ENCODE assay signal across 23 mouse cellular contexts in the genomic region with DNA sequence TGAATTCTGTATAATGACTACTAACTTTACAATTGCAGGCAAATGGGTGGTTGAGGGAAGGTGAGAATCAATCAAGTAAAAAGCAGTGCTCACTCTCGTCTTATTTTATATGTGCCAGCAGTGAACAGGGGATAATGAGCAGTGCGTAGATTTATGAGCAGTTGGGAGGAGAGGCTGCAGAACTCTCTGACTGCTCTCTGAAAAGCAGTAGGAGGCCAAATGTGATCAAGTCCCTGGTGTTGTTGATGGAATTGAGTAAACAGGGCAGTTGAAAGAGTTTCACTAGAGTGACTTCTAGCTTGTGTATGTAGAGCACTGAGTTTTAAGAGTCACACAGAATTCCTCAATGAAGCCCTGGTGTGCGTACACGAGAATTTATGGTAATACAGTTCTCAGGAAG.
"Had no signal": no experiment of that assay in that cellular context is flagged by ENCODE, and none has a peak within 500 bp of the region (broad histone marks: within the 10 kb centered on the region; RNA-seq: fewer than 3 reads in every experiment).

No protein-coding gene starts in this region.

- H3K27me3 ChIP-seq: heart, embryonic 12.5 days; hindbrain, embryonic 12.5 days; intestine, embryonic 15.5 days; limb, embryonic 12.5 days had no signal

- H3K4me3 ChIP-seq: heart, adult 2 months; heart, embryonic 12.5 days; hindbrain, embryonic 10.5 days; hindbrain, embryonic 12.5 days; intestine, embryonic 15.5 days; layer of hippocampus, adult 2 months; left cerebral cortex, adult 2 months; limb, embryonic 10.5 days; limb, embryonic 12.5 days had no signal

- DNase-seq: gastrocnemius, postnatal 14 days; gastrocnemius, postnatal 36 days; heart, adult 2 months; heart, postnatal 10 days; heart, postnatal 4 days; kidney, adult 18-20 months; kidney, adult 8-10 months; kidney, postnatal 10 days; kidney, postnatal 25 days; kidney, postnatal 4 days had no signal

- H3K27ac ChIP-seq: heart, adult 2 months; hindbrain, embryonic 10.5 days; hindbrain, embryonic 12.5 days; hindbrain, embryonic 14.5 days; intestine, embryonic 15.5 days; layer of hippocampus, adult 2 months; left cerebral cortex, adult 2 months; limb, embryonic 10.5 days; limb, embryonic 12.5 days had no signal

- H3K36me3 ChIP-seq: heart, embryonic 12.5 days; hindbrain, embryonic 10.5 days; hindbrain, embryonic 12.5 days; intestine, embryonic 15.5 days; limb, embryonic 10.5 days; limb, embryonic 12.5 days had no signal

- H3K4me1 ChIP-seq: heart, embryonic 12.5 days; hindbrain, embryonic 12.5 days; intestine, embryonic 15.5 days; limb, embryonic 10.5 days; limb, embryonic 12.5 days had no signal

- ATAC-seq: forebrain, embryonic 16.5 days; hindbrain, embryonic 16.5 days; inflammation-experienced regulatory T-cells, adult 6 months; intestine, embryonic 15.5 days; intestine, postnatal 0 days had no signal

- H3K4me2 ChIP-seq: heart, embryonic 12.5 days; hindbrain, embryonic 12.5 days; hindbrain, embryonic 14.5 days; intestine, embryonic 15.5 days; limb, embryonic 12.5 days had no signal

- H3K9me3 ChIP-seq: heart, embryonic 12.5 days; hindbrain, embryonic 10.5 days; hindbrain, embryonic 12.5 days; intestine, embryonic 15.5 days; limb, embryonic 10.5 days; limb, embryonic 12.5 days had no signal

- H3K9ac ChIP-seq: heart, embryonic 12.5 days; hindbrain, embryonic 12.5 days; hindbrain, embryonic 14.5 days; intestine, embryonic 15.5 days; limb, embryonic 12.5 days had no signal
